Mouse (Mus musculus) heart, embryonic 13.5 days (tissue): ENCODE data around the gene Kcnd2. TPM values are rescaled to one million over a fixed set of nuclear protein-coding genes. Genes with fewer than 3 reads are reported as not detected.
A peak's percentile ranks its signal among the peaks of the same experiment; 100 is the strongest.
"Not testable (repeated sequence)": the region's sequence is repeated elsewhere in the genome, so short reads cannot be mapped to it uniquely, and the experiment has no call there.

Source experiments
- ATAC-seq: fragments of 200-750 bp; cut with Nextera tagmentation; 2 replicates; pipeline ENCODE4 v1.8.0; 2017; ENCODE audit warnings: moderate TSS enrichment; ENCODE audit not compliant: insufficient number of reproducible peaks, low FRiP score, low TSS enrichment; ENCODE audit errors: extremely low read depth
- H3K27ac ChIP-seq: fragments of 300-500 bp; sonication (generic); replicated peaks from 2 replicates; pipeline ENCODE4 v1.5.1; 2015; ENCODE audit warnings: moderate library complexity, mild to moderate bottlenecking, inconsistent platforms
- H3K27me3 ChIP-seq: fragments of 300-500 bp; sonication (generic); replicated peaks from 2 replicates; pipeline ENCODE4 v1.6.1; 2015; ENCODE audit warnings: mild to moderate bottlenecking, inconsistent platforms
- H3K36me3 ChIP-seq: fragments of 300-500 bp; sonication (generic); 2 replicates; pipeline ENCODE4 v1.6.1; 2015; ENCODE audit warnings: mild to moderate bottlenecking, inconsistent platforms
- H3K4me1 ChIP-seq: fragments of 300-500 bp; sonication (generic); 2 replicates; pipeline ENCODE4 v1.6.1; 2015; ENCODE audit warnings: inconsistent platforms
- H3K4me2 ChIP-seq: fragments of 300-500 bp; sonication (generic); 2 replicates; pipeline ENCODE4 v1.6.1; 2015; ENCODE audit warnings: inconsistent platforms, mild to moderate bottlenecking, moderate library complexity
- H3K4me3 ChIP-seq: fragments of 300-500 bp; sonication (generic); 2 replicates; pipeline ENCODE4 v1.5.1; 2015; ENCODE audit warnings: moderate library complexity, mild to moderate bottlenecking, inconsistent platforms
- H3K9ac ChIP-seq: fragments of 300-500 bp; sonication (generic); 2 replicates; pipeline ENCODE4 v1.6.1; 2015; ENCODE audit warnings: inconsistent platforms, mild to moderate bottlenecking, moderate library complexity
- H3K9me3 ChIP-seq: fragments of 300-500 bp; sonication (generic); 2 replicates; pipeline ENCODE4 v1.6.1; 2016; ENCODE audit warnings: inconsistent platforms
- WGBS: fragments of 180-500 bp; shearing (Covaris S2); methylation state at CpG from one replicate; pipeline ENCODE4 v1.1.7; 2015; ENCODE audit warnings: mixed read lengths; 5-methylcytosine and 5-hydroxymethylcytosine counted together
- polyA plus RNA-seq: library from polyadenylated mRNA; unstranded; fragments of >200 nt; fragmentation: Nextera tagmentation; extraction: Ambion mirVana; gene quantifications from 2 replicates; pipeline ENCODE4 v1.2.1, GENCODE M21; 2015

Kcnd2 gene
- polyA plus RNA-seq, 1 experiment from 2014 or later: 1.6 TPM

DNA sequence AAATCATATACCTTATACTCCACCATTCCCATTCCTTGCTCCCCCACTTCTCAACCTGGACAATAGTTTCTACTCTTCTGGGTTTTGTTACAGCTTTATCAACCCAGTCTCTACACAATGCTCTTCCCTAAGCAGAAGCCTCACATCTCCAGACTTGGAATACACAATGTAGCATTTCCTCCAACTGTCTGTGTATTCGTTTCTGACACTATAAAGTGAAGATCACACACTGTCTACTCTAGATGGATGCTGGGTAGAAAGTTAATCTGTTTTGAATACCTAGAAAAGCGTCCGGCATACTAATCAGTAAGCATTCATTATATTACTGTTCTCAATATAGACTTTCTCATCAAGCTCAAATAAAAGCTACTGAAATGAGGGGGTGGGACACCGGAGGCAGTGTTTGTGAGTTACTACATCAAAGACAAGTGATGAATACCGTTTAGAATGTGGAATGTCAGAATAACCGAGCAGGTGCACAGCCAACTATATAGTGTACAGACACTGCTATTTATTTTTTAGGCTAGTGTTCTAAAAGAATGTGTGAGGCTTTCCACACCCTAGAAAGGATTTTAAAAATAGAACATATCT is 62.1 kb downstream of the Kcnd2 start:
- no peaks in the 10 kb centered on the region for H3K27me3 ChIP-seq
- H3K4me3 ChIP-seq: no peak overlapping the region
- no peak overlapping the region for H3K9ac ChIP-seq
- H3K27ac ChIP-seq: no peak overlapping the region
- no peaks in the 10 kb centered on the region for H3K9me3 ChIP-seq
- no peaks in the 10 kb centered on the region for H3K36me3 ChIP-seq
- no peak for ATAC-seq
- H3K4me2 ChIP-seq: peak overlapping the region; percentile 16
- peaks cover 11% of the 10 kb centered on the region for H3K4me1 ChIP-seq
- WGBS: 46% methylated on average over 6 of the region's 6 CpGs

GRCm38 (mm10) chr6:21304943-21305342 is 89.6 kb downstream of the Kcnd2 start:
- Histone ChIP-seq H3K9me3 (no peaks in the 10 kb centered on the region), H3K9ac (no peak overlapping the region), H3K27ac (no peak overlapping the region), H3K4me2 (no peak overlapping the region), H3K27me3 (no peaks in the 10 kb centered on the region), H3K36me3 (no peaks in the 10 kb centered on the region), H3K4me3 (no peak overlapping the region), H3K4me1 (peaks cover 2% of the 10 kb centered on the region)
- 86% methylated on average over 4 of the region's 4 CpGs for WGBS
- ATAC-seq: no peak

- no peaks in the 10 kb centered on the region for H3K9me3 ChIP-seq
- peak overlapping the region; percentile 36; the same call in 1 of the 2 replicates for H3K27ac ChIP-seq
- peaks cover 14% of the 10 kb centered on the region for H3K4me1 ChIP-seq
- no peak overlapping the region for H3K4me2 ChIP-seq
- no peak overlapping the region for H3K9ac ChIP-seq
- no peak overlapping the region for H3K4me3 ChIP-seq
- no peak for ATAC-seq
- no peaks in the 10 kb centered on the region for H3K36me3 ChIP-seq
- WGBS: 66% methylated on average over 3 of the region's 3 CpGs
- no peaks in the 10 kb centered on the region for H3K27me3 ChIP-seq
Measured at GRCm38 (mm10) chr6:21310159-21310558, 94.9 kb downstream of the Kcnd2 start.

DNA sequence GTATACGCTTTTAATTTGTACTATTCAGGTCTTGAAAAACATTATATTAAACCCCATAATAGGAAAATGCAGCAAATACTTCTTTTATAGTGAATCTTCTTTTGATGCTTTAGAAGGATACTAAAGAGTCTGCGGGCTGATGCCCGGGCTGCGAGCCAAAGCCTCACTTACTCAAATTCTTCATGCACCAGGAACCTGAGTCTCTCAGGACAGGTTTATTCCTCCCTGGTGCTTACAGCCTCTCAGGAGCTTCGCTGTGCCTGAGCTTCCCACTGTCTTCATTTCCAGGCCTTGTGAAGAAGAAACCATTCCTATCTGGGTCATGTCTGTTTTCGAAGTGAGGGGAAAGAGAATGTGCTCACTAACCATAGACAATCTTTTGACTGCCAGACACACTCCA is 106.1 kb downstream of the Kcnd2 start:
- no peaks in the 10 kb centered on the region for H3K9me3 ChIP-seq
- no peak overlapping the region for H3K27ac ChIP-seq
- H3K4me2 ChIP-seq: no peak overlapping the region
- no peak for ATAC-seq
- H3K4me3 ChIP-seq: no peak overlapping the region
- peaks cover 5% of the 10 kb centered on the region; the same call in 1 of the 2 replicates for H3K4me1 ChIP-seq
- 83% methylated on average over 6 of the region's 6 CpGs for WGBS
- no peak overlapping the region for H3K9ac ChIP-seq
- H3K27me3 ChIP-seq: no peaks in the 10 kb centered on the region
- H3K36me3 ChIP-seq: no peaks in the 10 kb centered on the region

DNA sequence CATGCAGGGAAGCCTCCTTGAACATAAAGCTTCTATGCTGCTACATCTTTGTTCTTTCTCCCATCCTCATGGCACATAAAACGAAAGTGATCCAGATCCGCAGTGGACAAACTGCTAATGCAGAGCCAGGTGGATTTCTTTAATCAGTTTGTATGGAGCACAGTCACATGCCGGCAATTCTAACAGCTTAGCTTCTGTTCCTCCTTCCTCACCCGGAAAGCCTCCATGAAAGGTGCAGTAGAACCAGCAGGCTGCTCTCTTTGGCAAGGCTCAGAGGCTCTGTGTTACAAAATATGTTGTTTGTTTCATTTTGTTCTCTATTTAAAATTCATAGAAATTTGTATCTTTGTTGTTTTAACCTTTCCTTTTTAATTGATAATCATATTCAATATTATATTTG is 106.9 kb downstream of the Kcnd2 start:
- H3K9me3 ChIP-seq: no peaks in the 10 kb centered on the region
- WGBS: 81% methylated on average over 4 of the region's 4 CpGs
- H3K4me3 ChIP-seq: no peak overlapping the region
- no peak overlapping the region for H3K4me2 ChIP-seq
- H3K27me3 ChIP-seq: no peaks in the 10 kb centered on the region
- H3K27ac ChIP-seq: no peak overlapping the region
- H3K9ac ChIP-seq: no peak overlapping the region
- no peak for ATAC-seq
- H3K36me3 ChIP-seq: no peaks in the 10 kb centered on the region
- H3K4me1 ChIP-seq: peaks cover 9% of the 10 kb centered on the region; the same call in 1 of the 2 replicates

- 38% methylated on average over 1 of the region's 1 CpGs for whole genome bisulfite sequencing
- no peaks in the 10 kb centered on the region for H3K27me3 ChIP-seq
- H3K27ac ChIP-seq: no peak overlapping the region
- peaks cover 12% of the 10 kb centered on the region; the same call in 1 of the 2 replicates for H3K4me1 ChIP-seq
- no peaks in the 10 kb centered on the region for H3K36me3 ChIP-seq
- H3K4me2 ChIP-seq: no peak overlapping the region
- H3K9me3 ChIP-seq: no peaks in the 10 kb centered on the region
- H3K4me3 ChIP-seq: no peak overlapping the region
- no peak overlapping the region for H3K9ac ChIP-seq
- ATAC-seq: no peak
Measured at GRCm38 (mm10) chr6:21325251-21325650, 109.9 kb downstream of the Kcnd2 start.

- Histone ChIP-seq H3K9ac (no peak overlapping the region), H3K9me3 (no peaks in the 10 kb centered on the region), H3K4me2 (no peak overlapping the region), H3K36me3 (no peaks in the 10 kb centered on the region), H3K27me3 (no peaks in the 10 kb centered on the region), H3K4me1 (peaks cover 12% of the 10 kb centered on the region; the same call in 1 of the 2 replicates), H3K27ac (no peak overlapping the region), H3K4me3 (no peak overlapping the region)
- 53% methylated on average over 4 of the region's 4 CpGs for WGBS
- no peak for ATAC-seq
Measured at GRCm38 (mm10) chr6:21327081-21327737, 111.9 kb downstream of the Kcnd2 start.

GRCm38 (mm10) chr6:21385298-21385697 is 170.0 kb downstream of the Kcnd2 start:
- WGBS: 72% methylated on average over 3 of the region's 3 CpGs
- not testable (repeated sequence) for ATAC-seq, H3K9me3 ChIP-seq, H3K9ac ChIP-seq, H3K4me3 ChIP-seq, H3K4me1 ChIP-seq, H3K36me3 ChIP-seq, H3K27me3 ChIP-seq, H3K4me2 ChIP-seq, H3K27ac ChIP-seq

DNA sequence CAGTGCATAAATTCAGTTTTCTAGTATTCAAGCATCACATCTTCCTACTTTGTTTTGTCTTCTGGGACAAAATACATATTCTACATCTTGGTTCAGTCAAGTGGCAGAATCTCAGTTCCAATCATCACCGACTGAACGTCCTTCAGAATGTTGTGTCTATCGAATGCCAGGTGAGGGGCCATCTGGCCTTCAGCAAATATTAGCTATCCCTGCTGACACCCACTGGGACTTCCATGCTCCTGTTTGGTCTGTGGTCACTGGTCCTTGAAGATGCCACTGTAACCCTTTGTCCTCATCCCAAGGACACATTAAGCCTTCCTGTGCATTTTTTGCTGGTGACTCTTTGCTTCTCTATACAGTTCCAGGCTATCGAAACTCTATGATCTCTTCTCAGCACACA is 176.5 kb downstream of the Kcnd2 start:
- no peak overlapping the region for H3K4me3 ChIP-seq
- no peaks in the 10 kb centered on the region for H3K9me3 ChIP-seq
- WGBS: 84% methylated on average over 4 of the region's 4 CpGs
- ATAC-seq: no peak
- no peaks in the 10 kb centered on the region for H3K27me3 ChIP-seq
- no peaks in the 10 kb centered on the region for H3K4me1 ChIP-seq
- H3K9ac ChIP-seq: no peak overlapping the region
- H3K27ac ChIP-seq: no peak overlapping the region
- no peaks in the 10 kb centered on the region for H3K36me3 ChIP-seq
- no peak overlapping the region for H3K4me2 ChIP-seq

DNA sequence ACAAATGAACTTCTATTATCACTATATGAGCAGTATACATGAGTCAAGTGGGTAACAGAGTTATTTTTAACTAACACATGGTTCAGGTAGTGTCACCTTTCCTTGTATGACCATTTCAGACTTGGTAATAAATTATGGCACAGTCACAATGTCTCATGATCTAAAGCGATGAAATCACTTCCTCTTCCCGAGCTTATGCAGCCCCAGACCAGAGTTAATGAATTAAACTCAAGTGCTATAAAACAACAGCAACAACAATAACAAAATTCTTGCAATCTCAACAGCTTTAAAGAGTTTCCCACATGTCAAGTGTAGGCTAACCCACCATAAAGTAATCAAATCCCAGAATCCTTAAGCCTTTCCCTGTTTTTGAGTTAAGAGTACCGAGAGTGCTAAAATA is 198.4 kb downstream of the Kcnd2 start:
- ATAC-seq: no peak
- Histone ChIP-seq H3K4me2 (no peak overlapping the region), H3K36me3 (no peaks in the 10 kb centered on the region), H3K4me3 (no peak overlapping the region), H3K27me3 (no peaks in the 10 kb centered on the region), H3K9ac (no peak overlapping the region), H3K27ac (no peak overlapping the region), H3K9me3 (no peaks in the 10 kb centered on the region), H3K4me1 (no peaks in the 10 kb centered on the region)
- 75% methylated on average over 3 of the region's 3 CpGs for WGBS

- no peaks in the 10 kb centered on the region for H3K9me3 ChIP-seq
- H3K4me3 ChIP-seq: no peak overlapping the region
- no peak overlapping the region for H3K4me2 ChIP-seq
- H3K27me3 ChIP-seq: no peaks in the 10 kb centered on the region
- no peaks in the 10 kb centered on the region for H3K4me1 ChIP-seq
- no peak overlapping the region for H3K9ac ChIP-seq
- 54% methylated on average over 6 of the region's 6 CpGs for WGBS
- no peak overlapping the region for H3K27ac ChIP-seq
- no peaks in the 10 kb centered on the region for H3K36me3 ChIP-seq
- ATAC-seq: no peak
Measured at GRCm38 (mm10) chr6:21418246-21418645, 202.9 kb downstream of the Kcnd2 start.

GRCm38 (mm10) chr6:21424202-21424785 is 209.0 kb downstream of the Kcnd2 start:
- no peak overlapping the region for H3K4me3 ChIP-seq
- no peak overlapping the region for H3K4me2 ChIP-seq
- no peaks in the 10 kb centered on the region for H3K27me3 ChIP-seq
- no peaks in the 10 kb centered on the region for H3K4me1 ChIP-seq
- H3K9ac ChIP-seq: no peak overlapping the region
- no peaks in the 10 kb centered on the region for H3K36me3 ChIP-seq
- H3K27ac ChIP-seq: no peak overlapping the region
- no peak for ATAC-seq
- WGBS: 74% methylated on average over 4 of the region's 4 CpGs
- H3K9me3 ChIP-seq: no peaks in the 10 kb centered on the region
